Mouse (Mus musculus) stomach, embryonic 16.5 days (tissue): Measurements from ENCODE around the gene Gldc. TPM values are rescaled to one million over a fixed set of nuclear protein-coding genes. Genes with fewer than 3 reads are reported as not detected.

Experiments used
- ATAC-seq: fragments of 200-750 bp; cut with Nextera tagmentation; 2 replicates; pipeline ENCODE4 v1.8.0; 2017; ENCODE audit warnings: moderate number of reproducible peaks, moderate TSS enrichment; ENCODE audit not compliant: insufficient read depth, low FRiP score
- H3K27ac ChIP-seq: fragments of 300-500 bp; sonication (generic); 2 replicates; pipeline ENCODE4 v1.5.1; 2014; ENCODE audit warnings: low read length
- H3K27me3 ChIP-seq: fragments of 300-500 bp; sonication (generic); 2 replicates; pipeline ENCODE4 v1.6.1; 2014; ENCODE audit warnings: low read length, control low read depth, mixed read lengths; ENCODE audit not compliant: control insufficient read depth, insufficient read depth
- H3K36me3 ChIP-seq: fragments of 300-500 bp; sonication (generic); 2 replicates; pipeline ENCODE4 v1.6.1; 2014; ENCODE audit warnings: low read length; ENCODE audit not compliant: control insufficient read depth, insufficient read depth
- H3K4me1 ChIP-seq: fragments of 300-500 bp; sonication (generic); 2 replicates; pipeline ENCODE4 v1.6.1; 2014; ENCODE audit warnings: low read length, control low read depth, mixed read lengths; ENCODE audit not compliant: control insufficient read depth, insufficient read depth
- H3K4me2 ChIP-seq: fragments of 300-500 bp; sonication (generic); 2 replicates; pipeline ENCODE4 v1.6.1; 2014; ENCODE audit warnings: low read depth, low read length, mixed read lengths
- H3K4me3 ChIP-seq: fragments of 300-500 bp; sonication (generic); replicated peaks from 2 replicates; pipeline ENCODE4 v1.5.1; 2014; ENCODE audit warnings: mild to moderate bottlenecking, low read length
- H3K9ac ChIP-seq: fragments of 300-500 bp; sonication (generic); 2 replicates; pipeline ENCODE4 v1.6.1; 2014; ENCODE audit warnings: low read length
- H3K9me3 ChIP-seq: fragments of 300-500 bp; sonication (generic); replicated peaks from 2 replicates; pipeline ENCODE4 v1.6.1; 2016; ENCODE audit warnings: low read length, control low read depth; ENCODE audit not compliant: control insufficient read depth
- WGBS: fragments of 180-500 bp; shearing (Covaris S2); extraction: QIAGEN DNeasy Blood & Tissue Kit; methylation state at CpG from one replicate; pipeline ENCODE4 v1.1.7; 2014; 5-methylcytosine and 5-hydroxymethylcytosine counted together
- polyA plus RNA-seq: library from polyadenylated mRNA; unstranded; fragments of >200 nt; fragmentation: Nextera tagmentation; extraction: Ambion mirVana; gene quantifications from 2 replicates; pipeline ENCODE4 v1.2.1, GENCODE M21; 2015

Gldc gene
- polyA plus RNA-seq, 1 experiment from 2014 or later, result 5.4 TPM

DNA sequence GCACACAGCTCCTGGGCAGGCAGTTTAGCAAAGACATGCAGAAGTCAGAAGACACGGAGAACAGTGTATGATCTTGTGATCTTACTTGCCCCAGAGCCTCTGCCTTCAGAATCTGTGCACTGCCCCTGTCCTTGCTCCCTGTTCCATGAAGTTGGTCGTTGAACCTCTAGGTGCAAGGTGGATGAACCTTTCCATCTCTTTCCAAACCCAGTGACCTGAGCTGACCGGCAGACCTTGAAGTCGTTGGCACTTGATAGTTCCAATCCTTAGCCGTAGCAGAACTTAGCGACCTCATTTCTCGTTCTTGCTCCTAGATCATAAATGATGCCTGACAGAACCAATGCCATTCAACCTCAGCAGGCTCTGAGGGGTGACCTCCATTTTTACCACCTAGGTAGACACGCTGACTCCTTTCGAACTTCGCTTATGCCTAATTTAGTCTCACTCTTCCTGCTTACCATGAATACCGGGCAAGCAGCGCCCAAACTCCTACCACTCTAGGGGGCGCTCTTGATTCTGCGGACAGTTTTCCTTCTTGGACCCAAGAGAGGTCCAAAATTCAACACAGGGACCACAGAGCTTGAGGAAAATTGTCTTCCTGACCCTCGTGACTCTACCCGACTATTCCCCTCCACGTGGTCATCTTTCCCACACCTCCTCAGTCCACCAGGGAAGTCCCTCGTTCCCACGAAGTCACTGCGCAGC is 8.3 kb downstream of the Gldc start:
- no peaks in the 10 kb centered on the region for H3K9me3 ChIP-seq
- H3K36me3 ChIP-seq, result no peaks in the 10 kb centered on the region
- no peak overlapping the region for H3K9ac ChIP-seq
- no peak overlapping the region for H3K27ac ChIP-seq
- no peak for ATAC-seq
- H3K4me3 ChIP-seq, result no peak overlapping the region
- H3K4me2 ChIP-seq, result no peak overlapping the region
- no peaks in the 10 kb centered on the region for H3K27me3 ChIP-seq
- no peaks in the 10 kb centered on the region for H3K4me1 ChIP-seq
- WGBS, result 90% methylated on average over 20 of the region's 20 CpGs

GRCm38 (mm10) chr19:30164228-30164627 is 11.0 kb downstream of the Gldc start:
- Histone ChIP-seq H3K9ac (no peak overlapping the region), H3K4me3 (no peak overlapping the region), H3K4me2 (no peak overlapping the region), H3K27me3 (no peaks in the 10 kb centered on the region), H3K36me3 (no peaks in the 10 kb centered on the region), H3K4me1 (no peaks in the 10 kb centered on the region), H3K9me3 (no peaks in the 10 kb centered on the region), H3K27ac (no peak overlapping the region)
- no peak for ATAC-seq
- 73% methylated on average over 2 of the region's 2 CpGs for WGBS

- H3K27me3 ChIP-seq, result no peaks in the 10 kb centered on the region
- no peaks in the 10 kb centered on the region for H3K36me3 ChIP-seq
- no peak overlapping the region for H3K9ac ChIP-seq
- H3K27ac ChIP-seq, result no peak overlapping the region
- H3K4me1 ChIP-seq, result no peaks in the 10 kb centered on the region
- no peak overlapping the region for H3K4me2 ChIP-seq
- H3K9me3 ChIP-seq, result no peaks in the 10 kb centered on the region
- 83% methylated on average over 5 of the region's 5 CpGs for WGBS
- no peak for ATAC-seq
- no peak overlapping the region for H3K4me3 ChIP-seq
These were observed 12.4 kb downstream of the Gldc start for GRCm38 (mm10) chr19:30162808-30163207.

- Histone ChIP-seq H3K4me2 (no peak overlapping the region), H3K4me3 (no peak overlapping the region), H3K9me3 (no peaks in the 10 kb centered on the region), H3K27me3 (no peaks in the 10 kb centered on the region), H3K4me1 (no peaks in the 10 kb centered on the region), H3K36me3 (no peaks in the 10 kb centered on the region), H3K9ac (no peak overlapping the region), H3K27ac (no peak overlapping the region)
- ATAC-seq, result no peak
- WGBS, result 86% methylated on average over 2 of the region's 2 CpGs
These were observed 15.2 kb downstream of the Gldc start for GRCm38 (mm10) chr19:30160021-30160420.

GRCm38 (mm10) chr19:30158189-30158588 is 17.0 kb downstream of the Gldc start:
- 88% methylated on average over 4 of the region's 4 CpGs for WGBS
- no peak for ATAC-seq
- H3K4me1 ChIP-seq, result no peaks in the 10 kb centered on the region
- no peak overlapping the region for H3K27ac ChIP-seq
- H3K9ac ChIP-seq, result no peak overlapping the region
- H3K27me3 ChIP-seq, result no peaks in the 10 kb centered on the region
- no peak overlapping the region for H3K4me3 ChIP-seq
- H3K36me3 ChIP-seq, result no peaks in the 10 kb centered on the region
- H3K4me2 ChIP-seq, result no peak overlapping the region
- H3K9me3 ChIP-seq, result no peaks in the 10 kb centered on the region

DNA sequence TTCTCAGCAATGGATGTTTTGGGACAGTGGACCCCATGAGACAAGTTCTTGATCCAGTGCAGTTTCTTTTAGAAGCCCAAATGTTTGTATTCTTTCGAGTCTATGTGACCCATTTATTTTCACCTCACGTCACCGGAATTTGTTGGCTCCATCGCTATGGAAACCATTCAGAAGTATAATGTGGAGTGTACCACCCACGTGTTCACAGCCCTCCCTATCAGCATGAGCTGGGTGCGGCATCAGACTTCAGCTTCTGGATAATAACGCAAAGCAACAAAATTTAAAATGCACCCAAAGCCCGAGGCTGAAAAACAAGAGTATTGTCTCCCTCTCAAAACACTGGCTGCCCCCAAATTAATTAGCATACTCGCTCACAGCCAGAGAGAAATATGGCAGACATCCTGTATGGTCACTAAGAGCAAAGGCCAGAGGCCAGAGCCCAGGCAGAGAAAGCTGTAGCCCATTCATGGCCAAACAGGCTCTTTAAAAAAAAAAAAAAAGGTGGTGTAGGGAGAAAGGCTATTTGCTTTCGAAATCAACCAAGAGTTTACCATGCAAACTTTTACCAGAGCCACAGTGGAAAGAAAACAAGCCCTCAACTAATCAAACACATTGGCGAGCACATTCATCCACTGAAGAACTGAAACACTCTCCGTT is 18.1 kb downstream of the Gldc start:
- no peaks in the 10 kb centered on the region for H3K36me3 ChIP-seq
- 54% methylated on average over 12 of the region's 12 CpGs for WGBS
- no peaks in the 10 kb centered on the region for H3K27me3 ChIP-seq
- H3K4me1 ChIP-seq, result no peaks in the 10 kb centered on the region
- H3K4me3 ChIP-seq, result no peak overlapping the region
- no peak overlapping the region for H3K9ac ChIP-seq
- no peak overlapping the region for H3K4me2 ChIP-seq
- ATAC-seq, result no peak
- no peak overlapping the region for H3K27ac ChIP-seq
- H3K9me3 ChIP-seq, result no peaks in the 10 kb centered on the region

GRCm38 (mm10) chr19:30153729-30154128 is 21.5 kb downstream of the Gldc start:
- H3K27ac ChIP-seq, result no peak overlapping the region
- no peak for ATAC-seq
- H3K4me1 ChIP-seq, result no peaks in the 10 kb centered on the region
- H3K9ac ChIP-seq, result no peak overlapping the region
- H3K27me3 ChIP-seq, result no peaks in the 10 kb centered on the region
- 76% methylated on average over 3 of the region's 3 CpGs for WGBS
- no peaks in the 10 kb centered on the region for H3K9me3 ChIP-seq
- H3K4me3 ChIP-seq, result no peak overlapping the region
- H3K4me2 ChIP-seq, result no peak overlapping the region
- no peaks in the 10 kb centered on the region for H3K36me3 ChIP-seq

GRCm38 (mm10) chr19:30151290-30151689 is 23.9 kb downstream of the Gldc start:
- H3K9me3 ChIP-seq, result no peaks in the 10 kb centered on the region
- WGBS, result 87% methylated on average over 10 of the region's 10 CpGs
- no peak overlapping the region for H3K4me3 ChIP-seq
- no peaks in the 10 kb centered on the region for H3K4me1 ChIP-seq
- no peak overlapping the region for H3K9ac ChIP-seq
- H3K36me3 ChIP-seq, result no peaks in the 10 kb centered on the region
- H3K4me2 ChIP-seq, result no peak overlapping the region
- ATAC-seq, result no peak
- no peak overlapping the region for H3K27ac ChIP-seq
- no peaks in the 10 kb centered on the region for H3K27me3 ChIP-seq

GRCm38 (mm10) chr19:30149238-30149805 is 25.9 kb downstream of the Gldc start:
- no peaks in the 10 kb centered on the region for H3K27me3 ChIP-seq
- no peak overlapping the region for H3K9ac ChIP-seq
- WGBS, result 69% methylated on average over 6 of the region's 6 CpGs
- no peak overlapping the region for H3K4me3 ChIP-seq
- H3K36me3 ChIP-seq, result no peaks in the 10 kb centered on the region
- ATAC-seq, result no peak
- no peak overlapping the region for H3K27ac ChIP-seq
- H3K9me3 ChIP-seq, result no peaks in the 10 kb centered on the region
- H3K4me1 ChIP-seq, result no peaks in the 10 kb centered on the region
- no peak overlapping the region for H3K4me2 ChIP-seq
